Mouse (Mus musculus): ENCODE results near the gene Ets2.

The Ets2 gene

GRCm38 (mm10) chr16:95701802-95702561 is at the start of gene Ets2:
Ets2 (plus strand) TSS chr16:95702075.
- peak; percentile 91 for DNase-seq (ENCODE audit: extremely low spot score)

GRCm38 (mm10) chr16:95654204-95654611 is 47.7 kb upstream of the Ets2 start:
- DNase-seq (ENCODE audit: extremely low spot score) = no peak

GRCm38 (mm10) chr16:95656535-95656934 is 45.3 kb upstream of the Ets2 start:
- DNase-seq (ENCODE audit: extremely low spot score) = no peak

- DNase-seq (ENCODE audit: extremely low spot score) = no peak
Measured at GRCm38 (mm10) chr16:95657187-95657586, 44.7 kb upstream of the Ets2 start.

- DNase-seq (ENCODE audit: extremely low spot score) = no peak
Measured at GRCm38 (mm10) chr16:95657756-95658155, 44.1 kb upstream of the Ets2 start.

GRCm38 (mm10) chr16:95658836-95659430 is 42.9 kb upstream of the Ets2 start:
- DNase-seq (ENCODE audit: extremely low spot score) = peak; percentile 41

GRCm38 (mm10) chr16:95659461-95659860 is 42.4 kb upstream of the Ets2 start:
- DNase-seq (ENCODE audit: extremely low spot score) = no peak

- no peak for DNase-seq (ENCODE audit: extremely low spot score)
Measured at GRCm38 (mm10) chr16:95660909-95661308, 41.0 kb upstream of the Ets2 start.

- DNase-seq (ENCODE audit: extremely low spot score) = no peak
Measured at GRCm38 (mm10) chr16:95665472-95666131, 36.3 kb upstream of the Ets2 start.

- no peak for DNase-seq (ENCODE audit: extremely low spot score)
Measured at GRCm38 (mm10) chr16:95666288-95666687, 35.6 kb upstream of the Ets2 start.

- DNase-seq (ENCODE audit: extremely low spot score) = no peak
Measured at GRCm38 (mm10) chr16:95667395-95668150, 34.3 kb upstream of the Ets2 start.

- DNase-seq (ENCODE audit: extremely low spot score) = no peak
Measured at GRCm38 (mm10) chr16:95668151-95668993, 33.5 kb upstream of the Ets2 start.

GRCm38 (mm10) chr16:95674452-95674921 is 27.4 kb upstream of the Ets2 start:
- no peak for DNase-seq (ENCODE audit: extremely low spot score)

GRCm38 (mm10) chr16:95675212-95675611 is 26.7 kb upstream of the Ets2 start:
- DNase-seq (ENCODE audit: extremely low spot score) = no peak

GRCm38 (mm10) chr16:95676668-95677067 is 25.2 kb upstream of the Ets2 start:
- no peak for DNase-seq (ENCODE audit: extremely low spot score)

GRCm38 (mm10) chr16:95682431-95682892 is 19.4 kb upstream of the Ets2 start:
- no peak for DNase-seq (ENCODE audit: extremely low spot score)

GRCm38 (mm10) chr16:95685807-95686206 is 16.1 kb upstream of the Ets2 start:
- no peak for DNase-seq (ENCODE audit: extremely low spot score)

GRCm38 (mm10) chr16:95686246-95686645 is 15.6 kb upstream of the Ets2 start:
- DNase-seq (ENCODE audit: extremely low spot score) = no peak

- DNase-seq (ENCODE audit: extremely low spot score) = no peak
Measured at GRCm38 (mm10) chr16:95686901-95687300, 15.0 kb upstream of the Ets2 start.

- DNase-seq (ENCODE audit: extremely low spot score) = no peak
Measured at GRCm38 (mm10) chr16:95688010-95688409, 13.9 kb upstream of the Ets2 start.

- no peak for DNase-seq (ENCODE audit: extremely low spot score)
Measured at GRCm38 (mm10) chr16:95696599-95696998, 5.3 kb upstream of the Ets2 start.

All from embryo, embryonic 9.5 days (tissue).